Mouse (Mus musculus) fibroblast of lung, adult 2 months (primary cell): ENCODE measurements around the gene Myl6b.
"Not testable (repeated sequence)": the region's sequence is repeated elsewhere in the genome, so short reads cannot be mapped to it uniquely, and the experiment has no call there.

Source experiments
- DNase-seq: peaks from one replicate; pipeline ENCODE4 v3.0.0-alpha.2; 2011; ENCODE audit warnings: low read depth

Gene Myl6b

GRCm38 (mm10) chr10:128518833-128519232 lies 20.3 kb upstream of the Myl6b start:
- no peak for DNase-seq

GRCm38 (mm10) chr10:128516677-128517076 lies 18.2 kb upstream of the Myl6b start:
- DNase-seq = no peak

GRCm38 (mm10) chr10:128516029-128516428 lies 17.5 kb upstream of the Myl6b start:
- no peak for DNase-seq

- DNase-seq = no peak
Observed at GRCm38 (mm10) chr10:128515044-128515443, 16.6 kb upstream of the Myl6b start.

GRCm38 (mm10) chr10:128511761-128512160 lies 13.3 kb upstream of the Myl6b start:
- no peak for DNase-seq

- no peak for DNase-seq
Observed at GRCm38 (mm10) chr10:128511189-128511588, 12.7 kb upstream of the Myl6b start.

GRCm38 (mm10) chr10:128510301-128510700 lies 11.8 kb upstream of the Myl6b start:
- no peak for DNase-seq

- no peak for DNase-seq
Observed at GRCm38 (mm10) chr10:128509831-128510230, 11.3 kb upstream of the Myl6b start.

GRCm38 (mm10) chr10:128509203-128509602 lies 10.7 kb upstream of the Myl6b start:
- DNase-seq = no peak

GRCm38 (mm10) chr10:128508260-128508659 lies 9.8 kb upstream of the Myl6b start:
- DNase-seq = no peak

- no peak for DNase-seq
Observed at GRCm38 (mm10) chr10:128505974-128506373, 7.5 kb upstream of the Myl6b start.

- not testable (repeated sequence) for DNase-seq
Observed at GRCm38 (mm10) chr10:128505371-128505667, 6.8 kb upstream of the Myl6b start.

- DNase-seq = no peak
Observed at GRCm38 (mm10) chr10:128504641-128505370, 6.3 kb upstream of the Myl6b start.

- DNase-seq = no peak
Observed at GRCm38 (mm10) chr10:128504012-128504411, 5.5 kb upstream of the Myl6b start.

- no peak for DNase-seq
Observed at GRCm38 (mm10) chr10:128503532-128503931, 5.0 kb upstream of the Myl6b start.

- DNase-seq = no peak
Observed at GRCm38 (mm10) chr10:128502341-128502740, 3.9 kb upstream of the Myl6b start.

- no peak for DNase-seq
Observed at GRCm38 (mm10) chr10:128499116-128499671, 709 bp upstream of the Myl6b start.

GRCm38 (mm10) chr10:128497134-128497737 lies 1.2 kb downstream of the Myl6b start:
- no peak for DNase-seq

- DNase-seq = no peak
Observed at GRCm38 (mm10) chr10:128496509-128497077, 1.9 kb downstream of the Myl6b start.

GRCm38 (mm10) chr10:128495903-128496302 lies 2.6 kb downstream of the Myl6b start:
- no peak for DNase-seq

- no peak for DNase-seq
Observed at GRCm38 (mm10) chr10:128495270-128495669, 3.2 kb downstream of the Myl6b start.

- DNase-seq = no peak
Observed at GRCm38 (mm10) chr10:128494667-128495245, 3.7 kb downstream of the Myl6b start.
